Mouse (Mus musculus) frontal cortex, adult 2 months (tissue): ENCODE measurements around the gene Mrps10. TPM values are rescaled to one million over a fixed set of nuclear protein-coding genes. Genes with fewer than 3 reads are reported as not detected.

Experiments used
- DNase-seq, 2 experiments: peaks; one replicate each; pipeline ENCODE4 v3.0.0; 2022; ENCODE audit warnings: low spot score in 1 of 2; ENCODE audit errors: extremely low spot score in 1 of 2
- polyA plus RNA-seq: library from polyadenylated mRNA; depleted of rRNA; stranded (reverse); fragments of >200 nt; gene quantifications from 2 replicates; pipeline ENCODE4 v1.2.3, GENCODE M21; 2012; rRNA removed

The Mrps10 gene
- polyA plus RNA-seq, 1 experiment, result 48.9 TPM

GRCm38 (mm10) chr17:47430815-47431214, 62.1 kb downstream of the Mrps10 start:
- no peak for DNase-seq

Other genes with a start within 250 kb of the Mrps10 start
- gene Guca1b, start 16.5 kb downstream of the Mrps10 start, polyA plus RNA-seq, result 0.52 and 1.4 TPM in 2 replicates
- 0.38 and 0.66 TPM in 2 replicates for gene Guca1a, start 31.7 kb downstream of the Mrps10 start, polyA plus RNA-seq
- 0.23 and 0.24 TPM in 2 replicates for gene AI661453, start 67.7 kb downstream of the Mrps10 start, polyA plus RNA-seq
- gene 1700001C19Rik, start 68.5 kb downstream of the Mrps10 start, polyA plus RNA-seq, result 0.13 and 0.28 TPM in 2 replicates
- gene Taf8, start 133.4 kb downstream of the Mrps10 start, polyA plus RNA-seq, result 30.5 and 32.6 TPM in 2 replicates
- gene Ccnd3, start 136.2 kb downstream of the Mrps10 start, polyA plus RNA-seq, result 34.4 and 36.0 TPM in 2 replicates
- 18.0 TPM in 2 replicates for gene Bysl, start 242.6 kb downstream of the Mrps10 start, polyA plus RNA-seq
- gene Med20, start 242.7 kb downstream of the Mrps10 start, polyA plus RNA-seq, result 33.2 and 34.6 TPM in 2 replicates
- gene Gm20517, start 242.7 kb downstream of the Mrps10 start, polyA plus RNA-seq, result 3.5 and 3.7 TPM in 2 replicates